Mouse (Mus musculus): ENCODE measurements around the gene Abo.

GRCm38 (mm10) chr2:26913416-26914147 is 48.8 kb upstream of the Abo start:
- TF ChIP-seq CEBPB (IDR thresholded peaks at IDR 0.05; ENCODE audit: insufficient read depth, poor library complexity, severe bottlenecking) (no peak), POLR2A (IDR thresholded peaks at IDR 0.05; ENCODE audit: insufficient read length, low read depth) (peak; percentile 32), SRF (IDR thresholded peaks at IDR 0.05; ENCODE audit: control insufficient read depth, insufficient read length, low read depth) (no peak), E2F4 (IDR thresholded peaks at IDR 0.05; ENCODE audit: insufficient read depth) (no peak), MYOG (IDR thresholded peaks at IDR 0.05; ENCODE audit: control insufficient read depth in 1 of 3, insufficient read depth in 1 of 3, insufficient read length in 2 of 3, low read depth in 2 of 3) (no peak), TCF3 (IDR thresholded peaks at IDR 0.05; ENCODE audit: insufficient read length, low read depth) (no peak), TCF12 (IDR thresholded peaks at IDR 0.05; ENCODE audit: insufficient read depth, poor library complexity, severe bottlenecking) (no peak), MYOD1 (IDR thresholded peaks at IDR 0.05; ENCODE audit: control insufficient read depth in 1 of 3, insufficient read length in 2 of 3, low read depth in 2 of 3) (no peak), MAX (IDR thresholded peaks at IDR 0.05; ENCODE audit: low read depth) (no peak)
